Mouse (Mus musculus) myocyte (in vitro differentiated cells): ENCODE measurements at regions not wholly inside any gene's neighbourhood (a gene's known extent, or its start where the extent isn't known, plus 50 kb on each side); places are given as distances from the start of the nearest gene placed in this dataset.

Source experiments
- CEBPB ChIP-seq: IDR thresholded peaks from 2 replicates; pipeline ENCODE4 v1.6.1; 2011; ENCODE audit warnings: mild to moderate bottlenecking, moderate library complexity; ENCODE audit not compliant: poor library complexity, insufficient read depth, severe bottlenecking
- E2F4 ChIP-seq: IDR thresholded peaks from one replicate; pipeline ENCODE4 v1.6.1; 2011; ENCODE audit warnings: mild to moderate bottlenecking, control low read depth, moderate library complexity; ENCODE audit not compliant: insufficient read depth
- MAX ChIP-seq: IDR thresholded peaks from one replicate; pipeline ENCODE4 v1.6.1; 2011; ENCODE audit warnings: low read depth, mild to moderate bottlenecking, control low read depth
- MYOD1 ChIP-seq, 3 experiments: IDR thresholded peaks; one replicate each; pipeline ENCODE4 v1.6.1; 2011; ENCODE audit warnings: control low read depth in 2 of 3, low read depth in 2 of 3, mild to moderate bottlenecking in 2 of 3, moderate library complexity in 1 of 3; ENCODE audit not compliant: insufficient read length in 2 of 3, control insufficient read depth in 1 of 3
- MYOG ChIP-seq, 3 experiments: IDR thresholded peaks; one replicate each; pipeline ENCODE4 v1.6.1; 2011; ENCODE audit warnings: control low read depth in 2 of 3, low read depth in 2 of 3, mild to moderate bottlenecking in 2 of 3; ENCODE audit not compliant: insufficient read length in 2 of 3, control insufficient read depth in 1 of 3, insufficient read depth in 1 of 3
- POLR2A ChIP-seq: IDR thresholded peaks from one replicate; pipeline ENCODE4 v1.6.1; 2011; ENCODE audit warnings: low read depth, mild to moderate bottlenecking, control low read depth, moderate library complexity; ENCODE audit not compliant: insufficient read length
- POLR2AphosphoS2 ChIP-seq: IDR thresholded peaks from one replicate; pipeline ENCODE4 v1.6.1; 2011; ENCODE audit warnings: low read depth, control low read depth; ENCODE audit not compliant: insufficient read length
- SRF ChIP-seq: IDR thresholded peaks from one replicate; pipeline ENCODE4 v1.6.1; 2011; ENCODE audit warnings: low read depth; ENCODE audit not compliant: control insufficient read depth, insufficient read length
- TCF12 ChIP-seq: IDR thresholded peaks from one replicate; pipeline ENCODE4 v1.6.1; 2011; ENCODE audit warnings: mild to moderate bottlenecking, control low read depth; ENCODE audit not compliant: poor library complexity, insufficient read depth, severe bottlenecking
- USF1 ChIP-seq: IDR thresholded peaks from one replicate; pipeline ENCODE4 v1.6.1; 2011; ENCODE audit warnings: low read depth, mild to moderate bottlenecking, control low read depth, moderate library complexity

- TF ChIP-seq MYOD1 (IDR thresholded peaks at IDR 0.05; ENCODE audit: control insufficient read depth in 1 of 3, insufficient read length in 2 of 3, low read depth in 2 of 3) (no peak), POLR2A (no peak), USF1 (no peak), SRF (no peak), CEBPB (no peak), TCF12 (no peak), MYOG (IDR thresholded peaks at IDR 0.05; ENCODE audit: control insufficient read depth in 1 of 3, insufficient read depth in 1 of 3, insufficient read length in 2 of 3, low read depth in 2 of 3) (no peak), E2F4 (no peak), MAX (no peak), POLR2AphosphoS2 (no peak)
These were observed 52.1 kb upstream of the Nxph1 start for GRCm38 (mm10) chr6:8896097-8896496.
